Mouse (Mus musculus) layer of hippocampus, postnatal 25 days (tissue): Measurements from ENCODE around the gene Rbm20. TPM values are rescaled to one million over a fixed set of nuclear protein-coding genes. Genes with fewer than 3 reads are reported as not detected.

Experiments used
- DNase-seq, 2 experiments: peaks; one replicate each; pipeline ENCODE4 v3.0.0; 2022; ENCODE audit warnings: mixed read lengths in 2 of 2, low spot score in 1 of 2; ENCODE audit errors: extremely low spot score in 1 of 2
- total RNA-seq, 2 experiments: library from RNA; stranded (reverse); gene quantifications; 2 replicates each; pipeline ENCODE4 v1.2.3; 2021

The Rbm20 gene
- total RNA-seq, 2 experiments from 2014 or later, result 2.7 to 3.4 TPM

DNA sequence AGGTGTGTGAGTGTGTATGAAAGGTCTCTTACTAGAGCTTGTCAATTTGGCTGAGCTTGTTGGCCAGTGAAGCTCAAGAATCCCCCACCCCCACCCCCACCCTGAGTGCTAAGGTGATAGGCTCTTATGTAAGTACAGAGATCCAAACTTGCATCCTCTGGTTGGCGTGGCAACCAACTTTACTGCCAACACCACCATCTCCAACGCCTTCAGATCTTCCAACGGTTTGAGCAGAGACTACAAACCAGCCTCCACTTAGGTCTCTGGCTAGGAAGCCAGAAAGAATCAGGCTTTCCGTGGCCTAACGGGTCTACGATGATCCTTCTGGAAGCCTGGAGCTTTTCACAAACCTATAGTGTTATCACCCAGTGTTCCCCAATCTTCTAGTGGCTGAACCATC is 191.0 kb downstream of the Rbm20 start:
- no peak for DNase-seq

DNA sequence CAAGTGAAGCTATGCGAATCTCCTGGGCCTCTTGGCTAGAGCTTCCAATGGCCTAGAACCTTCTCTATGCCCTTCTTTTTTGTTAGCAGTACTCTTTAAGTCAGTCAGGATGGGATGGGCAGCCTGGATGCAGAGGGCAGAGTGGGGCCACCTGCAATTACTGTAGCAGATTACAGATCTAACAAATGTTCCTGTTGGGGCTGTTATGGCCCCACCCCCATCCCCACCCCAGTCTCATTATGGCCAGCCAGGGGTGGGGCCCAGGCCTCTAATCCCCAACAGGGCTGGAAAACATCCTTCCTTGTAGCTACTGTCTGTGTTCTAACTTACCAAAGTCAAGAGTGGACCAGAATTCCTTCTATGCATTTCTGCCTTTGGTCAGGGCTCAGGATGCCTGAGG is 191.7 kb downstream of the Rbm20 start:
- no peak for DNase-seq

DNA sequence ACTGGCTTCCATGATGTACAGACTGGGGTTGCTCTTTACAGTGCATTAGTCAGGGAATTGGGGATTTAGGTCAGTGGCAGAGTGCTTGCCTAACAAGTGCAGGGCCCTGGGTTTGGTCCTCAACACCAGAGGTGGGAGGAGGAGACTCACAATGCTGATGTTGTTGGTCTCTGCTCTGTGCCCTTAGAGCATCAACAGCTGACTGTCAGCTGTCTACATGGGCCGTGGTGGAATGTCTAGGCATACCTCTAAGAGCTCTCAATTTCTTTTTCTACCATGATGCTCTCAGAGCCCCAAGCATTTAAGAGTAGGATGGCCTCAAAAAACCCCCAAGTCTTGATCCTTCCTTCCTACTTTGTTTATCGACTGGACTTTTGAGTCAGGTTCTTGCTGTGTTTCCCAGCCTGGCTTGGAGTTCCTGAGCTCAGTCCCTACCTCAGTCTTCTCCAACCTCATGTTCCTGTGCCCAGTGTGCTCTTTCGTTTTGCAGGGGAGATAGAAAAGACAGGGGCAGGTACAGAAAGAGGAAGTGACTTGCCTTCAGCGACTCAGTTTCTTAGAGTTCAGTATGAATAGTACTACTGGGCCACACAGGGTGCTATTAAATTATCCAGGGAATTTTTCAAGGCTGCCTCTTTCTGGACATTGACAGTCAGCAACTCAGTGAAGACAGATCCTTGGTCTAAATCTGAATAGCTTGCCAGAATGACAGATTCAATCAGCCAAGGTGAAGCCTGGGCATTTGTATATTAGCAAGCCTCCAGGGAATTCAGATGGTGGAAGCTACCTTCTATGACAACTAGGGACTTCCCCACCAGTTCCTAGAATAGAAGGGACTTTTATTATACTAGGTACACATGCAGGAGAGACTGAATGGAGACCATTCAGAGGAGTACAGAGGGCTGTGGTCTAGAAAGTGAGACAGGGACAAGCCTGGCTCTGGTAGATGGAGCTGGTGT is 192.6 kb downstream of the Rbm20 start:
- DNase-seq, result no peak

DNA sequence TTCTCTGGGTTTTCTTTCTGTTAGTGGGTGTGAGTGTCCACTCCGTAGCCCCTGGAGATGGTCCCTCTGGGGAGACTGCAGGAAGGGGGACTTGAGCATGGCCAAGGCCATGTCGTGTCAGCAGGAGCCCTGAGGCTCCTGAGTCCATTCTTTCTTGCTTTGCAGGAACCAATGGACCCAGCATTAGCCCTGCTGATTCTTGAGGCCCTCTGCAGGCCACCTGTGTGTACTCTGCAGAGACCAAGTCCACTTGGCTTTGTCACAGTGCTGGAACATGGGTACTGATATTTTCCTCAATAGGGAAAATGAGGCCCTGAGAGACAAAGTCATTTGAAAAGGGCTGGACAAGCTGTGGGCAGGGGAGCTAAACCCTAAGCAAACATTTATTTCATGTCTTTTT is 193.5 kb downstream of the Rbm20 start:
- no peak for DNase-seq

DNA sequence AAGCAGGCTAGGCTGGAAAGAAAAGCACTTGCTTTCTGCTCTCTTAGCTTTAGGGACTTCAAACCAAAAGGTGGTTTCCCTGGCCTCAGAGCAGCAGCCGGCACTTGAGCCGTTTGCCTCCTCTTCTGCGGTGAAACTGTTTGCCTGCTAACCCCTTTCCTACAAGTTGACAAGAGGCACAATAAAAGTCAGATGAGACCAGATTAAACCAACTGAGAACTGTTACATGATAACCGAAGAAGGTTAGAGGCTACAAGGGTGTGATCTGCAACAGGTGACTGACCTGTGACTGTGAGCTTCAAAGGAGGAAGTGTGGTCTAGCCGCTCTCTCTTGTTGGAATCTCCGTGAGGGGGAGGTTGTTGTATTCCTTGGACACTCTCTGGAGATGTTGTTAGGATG is 194.4 kb downstream of the Rbm20 start:
- no peak for DNase-seq

DNA sequence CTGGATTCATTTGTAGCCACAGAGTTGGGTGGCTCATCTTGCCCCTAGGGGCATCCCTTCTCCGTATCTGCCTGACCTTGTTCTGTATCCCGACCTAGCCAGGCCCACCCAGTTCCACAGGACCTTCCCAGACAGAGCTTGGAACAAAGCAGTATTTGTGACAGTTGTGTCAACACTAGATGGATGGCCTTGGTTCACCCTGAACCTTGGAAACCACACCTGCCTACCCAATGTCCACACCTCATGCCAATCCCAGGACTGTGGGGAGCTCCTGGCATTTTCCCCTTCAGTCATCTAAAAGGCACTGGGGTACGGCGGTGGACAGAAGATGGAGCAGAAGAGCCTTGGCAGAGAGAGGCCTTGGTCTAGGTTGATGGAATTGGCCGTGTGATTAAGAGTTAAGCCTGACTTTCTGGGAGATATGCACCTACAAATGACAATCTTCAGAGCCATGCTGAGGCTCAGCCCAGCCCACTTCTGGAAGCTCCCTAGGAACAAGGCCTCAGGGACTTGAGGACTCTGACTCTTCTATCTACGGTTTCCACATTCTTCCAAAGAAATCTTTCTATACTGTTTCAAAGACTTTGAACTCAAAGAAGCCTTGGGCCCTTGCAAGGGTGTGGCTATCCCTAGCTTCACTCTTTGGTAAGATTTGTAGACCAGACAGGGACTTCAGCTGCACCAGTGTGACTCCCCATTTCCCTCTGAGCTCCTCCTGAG is 196.0 kb downstream of the Rbm20 start:
- no peak for DNase-seq

DNA sequence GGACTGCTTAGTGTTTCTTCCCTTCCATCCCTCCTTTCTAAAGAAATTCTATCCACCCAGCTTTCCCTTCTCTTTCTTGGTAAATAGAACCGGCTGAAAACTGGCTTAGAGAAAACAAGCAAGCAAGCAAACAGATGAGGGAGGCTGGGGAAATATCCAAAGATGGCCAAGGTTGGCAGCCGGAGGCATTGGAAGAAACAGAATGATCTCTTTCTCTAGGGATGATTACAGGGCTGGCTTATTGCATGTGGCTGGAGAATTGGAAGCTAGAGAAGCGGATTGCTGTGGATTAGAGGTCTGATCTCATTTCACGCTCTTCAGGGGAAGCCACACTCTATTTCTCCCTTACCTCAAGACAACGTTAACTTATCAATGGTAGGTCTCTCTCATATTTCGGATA is 198.1 kb downstream of the Rbm20 start:
- DNase-seq, result no peak

DNA sequence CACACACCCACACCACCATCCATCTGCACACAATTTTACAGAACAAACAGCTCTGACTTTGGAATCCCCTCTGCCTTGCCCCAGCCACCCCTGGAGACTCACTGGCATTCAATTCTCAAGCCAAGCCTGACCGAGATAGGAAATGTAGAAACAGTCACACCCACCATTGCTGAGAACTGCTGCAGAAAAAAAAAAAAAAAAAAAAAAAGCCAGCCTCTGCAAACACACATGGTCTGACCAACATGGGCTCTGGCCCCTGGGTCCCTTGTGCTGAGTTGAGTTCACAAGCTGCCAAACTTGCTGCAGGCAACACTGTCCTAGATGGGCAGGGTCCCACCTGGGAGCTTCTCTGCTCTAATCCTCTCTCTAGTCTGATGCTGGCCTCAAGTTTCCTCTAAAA is 200.7 kb downstream of the Rbm20 start:
- DNase-seq, result no peak

DNA sequence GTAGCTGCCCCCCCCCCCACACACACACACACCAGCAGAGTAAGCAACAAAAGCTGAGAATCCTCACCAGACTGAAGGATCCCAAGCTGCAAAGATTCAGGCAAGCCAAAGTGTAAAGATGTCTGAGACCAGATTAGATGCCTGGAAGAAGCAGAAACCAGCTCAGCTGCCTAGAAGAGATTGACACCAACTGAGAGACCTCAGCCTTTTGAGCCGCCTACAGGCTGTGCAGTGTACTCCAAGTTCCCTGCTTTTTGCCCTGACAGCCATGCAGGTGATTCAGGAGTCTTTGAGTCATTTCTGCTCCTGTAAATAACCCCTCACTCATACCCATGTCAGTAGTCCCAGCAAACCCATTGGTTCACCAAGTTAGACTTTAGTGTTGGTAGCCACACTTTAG is 203.4 kb downstream of the Rbm20 start:
- no peak for DNase-seq

DNA sequence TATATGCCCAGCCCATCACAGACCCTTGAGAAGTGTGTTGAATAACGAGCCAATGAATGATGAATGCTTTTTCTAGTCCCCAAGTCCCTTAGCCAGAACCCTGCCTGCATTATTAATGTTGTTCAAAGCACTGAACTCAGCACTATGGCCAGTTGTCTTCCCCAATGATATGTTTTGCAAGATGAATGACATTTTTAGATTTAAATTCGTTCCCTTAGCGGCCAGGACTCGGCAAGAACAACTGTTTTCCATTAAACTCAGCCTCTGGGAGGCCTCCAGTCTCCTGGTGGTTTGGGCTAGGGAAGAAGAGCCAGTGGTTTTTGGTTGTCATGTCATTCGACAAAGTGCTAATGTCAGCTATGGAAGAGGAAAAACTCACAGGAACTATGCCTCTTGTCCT is 204.7 kb downstream of the Rbm20 start:
- no peak for DNase-seq

DNA sequence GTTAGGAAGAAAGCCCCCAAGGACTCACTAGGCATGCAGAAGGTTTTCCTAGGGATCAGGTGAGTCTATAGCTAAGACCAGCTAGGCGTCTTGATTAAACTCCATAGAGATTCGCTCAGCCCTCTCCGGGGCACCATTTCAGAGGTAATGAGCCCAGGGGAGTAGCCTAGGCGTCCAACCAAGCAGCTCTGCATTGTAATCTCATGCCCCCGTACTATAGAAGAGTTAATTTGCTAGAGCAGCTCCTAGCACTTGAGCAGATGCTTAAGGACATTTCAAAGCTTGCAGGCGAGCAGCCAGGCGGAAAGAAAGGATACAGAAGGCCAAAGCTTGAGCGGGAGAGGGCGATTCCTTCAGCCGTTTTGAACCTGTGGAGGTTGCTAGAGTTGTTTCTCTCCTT is 208.3 kb downstream of the Rbm20 start:
- no peak for DNase-seq

DNA sequence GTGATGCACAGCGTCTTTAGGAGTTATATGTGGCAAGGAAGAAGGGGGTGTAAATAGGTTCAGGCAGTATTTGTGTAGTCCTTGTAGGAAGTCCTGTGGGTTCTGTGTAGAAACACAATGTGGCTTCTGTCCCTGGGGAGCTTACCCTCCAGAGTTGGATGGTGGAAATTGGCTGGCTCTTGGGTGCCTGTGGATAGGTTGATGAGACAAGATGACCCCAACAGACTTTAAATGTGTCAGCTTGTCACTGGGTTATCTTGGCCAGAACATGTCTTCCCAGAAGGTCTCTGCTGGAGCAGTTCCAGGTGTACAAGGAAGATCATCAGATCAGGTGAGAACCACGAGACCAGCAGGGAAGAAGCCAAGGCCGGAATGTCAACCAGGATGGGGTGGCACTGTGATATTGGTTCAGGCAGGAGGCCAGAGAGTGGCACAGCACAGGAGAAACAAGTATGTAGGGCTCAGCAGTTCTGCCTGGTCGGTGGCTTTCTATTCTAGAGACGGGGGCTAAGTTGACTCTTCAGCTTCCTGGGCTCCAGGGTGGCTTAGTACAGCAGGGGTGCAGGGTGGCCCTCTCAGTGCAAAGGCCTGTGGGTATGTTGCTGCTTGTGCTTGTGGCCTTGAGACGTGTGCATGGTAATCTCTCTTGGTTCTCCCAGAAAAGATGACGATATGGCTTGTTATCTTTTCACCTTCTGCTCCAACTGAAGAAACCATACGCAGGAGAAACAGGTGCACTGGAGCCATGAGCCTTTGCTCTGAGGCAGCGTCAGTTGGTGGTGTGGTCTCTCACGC is 209.7 kb downstream of the Rbm20 start:
- no peak for DNase-seq

DNA sequence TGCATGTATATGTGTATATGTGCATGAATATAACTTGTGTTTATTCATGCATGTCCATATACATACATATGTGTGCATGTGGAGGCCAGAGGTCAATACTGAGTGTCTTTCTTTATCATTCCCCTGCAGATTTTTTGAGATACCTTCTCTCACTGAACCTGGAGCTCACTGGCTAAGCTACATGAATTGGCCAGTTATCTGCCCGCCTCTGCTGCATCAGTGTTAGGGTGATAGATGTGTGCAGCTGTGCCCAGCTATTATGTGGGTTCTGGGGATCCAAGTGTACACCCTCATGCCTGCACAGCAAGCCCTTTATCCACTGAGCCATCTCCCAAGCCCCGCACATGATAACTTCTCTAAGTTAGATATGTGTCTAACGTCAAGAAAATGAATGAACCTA is 210.7 kb downstream of the Rbm20 start:
- no peak for DNase-seq

DNA sequence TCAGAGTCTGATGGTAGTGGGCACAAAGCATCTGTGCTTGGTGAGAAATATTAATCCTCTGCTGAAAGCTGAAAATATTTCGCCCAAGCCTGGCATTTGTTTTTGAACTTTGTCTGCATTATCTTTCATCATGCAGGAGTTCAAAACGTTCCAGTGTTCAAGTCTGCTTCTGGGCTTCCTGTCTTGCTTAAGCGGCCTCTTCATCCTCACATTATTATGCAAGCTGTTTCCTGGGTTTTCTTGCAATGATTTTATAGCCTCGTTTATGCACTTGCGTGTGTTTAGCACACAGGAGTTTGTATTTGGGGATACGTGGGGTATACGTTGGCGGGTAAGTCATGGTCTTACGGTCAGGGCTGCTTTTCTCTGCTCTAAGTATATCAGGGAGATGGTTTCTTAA is 211.2 kb downstream of the Rbm20 start:
- DNase-seq, result no peak

DNA sequence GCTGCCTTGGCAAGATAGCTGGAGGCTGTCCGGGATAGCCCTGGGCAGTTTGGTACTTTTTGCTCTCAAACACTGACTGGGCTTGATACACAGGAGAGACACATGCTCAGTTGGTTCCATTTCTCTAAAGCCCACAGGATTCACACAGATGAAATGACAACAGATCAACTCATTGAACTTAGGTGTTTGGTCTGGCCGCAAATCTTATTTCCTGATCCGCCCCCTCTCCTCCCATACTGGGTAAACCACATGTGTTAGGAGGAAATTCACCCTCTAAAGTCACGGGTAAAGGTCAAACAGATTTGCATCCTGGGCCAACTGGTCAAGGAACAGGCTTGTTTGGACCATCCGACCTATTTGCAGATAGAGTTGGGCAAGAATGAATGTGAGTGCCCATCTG is 212.4 kb downstream of the Rbm20 start:
- DNase-seq, result no peak

DNA sequence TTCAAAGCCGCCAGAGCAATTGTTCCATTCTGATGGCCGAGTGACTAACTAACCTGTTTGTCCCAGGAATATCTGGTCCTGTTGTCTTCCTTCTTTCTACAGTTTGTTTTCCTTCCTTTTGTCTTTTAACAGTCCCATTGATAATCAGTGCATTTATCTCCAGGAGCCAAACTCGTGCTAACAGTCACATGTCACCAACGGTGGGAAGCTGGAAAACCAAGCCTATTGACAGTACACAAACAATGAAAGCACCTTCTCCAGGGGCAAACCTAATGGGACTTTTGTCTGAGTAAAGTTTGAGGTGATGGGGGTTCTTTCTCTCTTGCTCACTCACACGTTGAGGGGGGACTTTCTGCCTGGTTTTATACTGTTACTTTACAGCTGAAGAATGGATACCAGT is 213.2 kb downstream of the Rbm20 start:
- no peak for DNase-seq

DNA sequence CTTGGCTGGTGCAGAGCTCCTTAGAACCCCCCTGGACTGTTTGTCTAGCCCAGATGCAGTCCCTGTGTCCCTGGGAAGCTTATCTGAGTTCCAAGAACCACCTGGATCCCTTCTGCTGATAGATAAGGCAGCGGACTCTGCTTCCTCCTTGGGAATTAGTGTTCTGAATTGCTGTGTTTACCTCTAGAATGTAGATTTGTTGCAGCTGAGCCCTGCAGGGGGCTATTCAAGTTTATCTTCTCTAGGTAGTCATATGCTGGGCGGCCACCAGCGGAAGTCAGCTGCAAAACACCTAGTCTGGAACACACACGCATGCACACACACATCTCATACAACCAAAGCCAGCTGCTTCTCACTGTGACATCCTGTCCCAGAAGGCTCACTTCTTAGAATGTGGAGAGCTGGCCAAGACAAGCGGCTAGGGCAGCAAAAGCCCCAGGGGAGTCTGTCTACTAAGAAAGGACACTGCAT is 213.7 kb downstream of the Rbm20 start:
- DNase-seq, result no peak

DNA sequence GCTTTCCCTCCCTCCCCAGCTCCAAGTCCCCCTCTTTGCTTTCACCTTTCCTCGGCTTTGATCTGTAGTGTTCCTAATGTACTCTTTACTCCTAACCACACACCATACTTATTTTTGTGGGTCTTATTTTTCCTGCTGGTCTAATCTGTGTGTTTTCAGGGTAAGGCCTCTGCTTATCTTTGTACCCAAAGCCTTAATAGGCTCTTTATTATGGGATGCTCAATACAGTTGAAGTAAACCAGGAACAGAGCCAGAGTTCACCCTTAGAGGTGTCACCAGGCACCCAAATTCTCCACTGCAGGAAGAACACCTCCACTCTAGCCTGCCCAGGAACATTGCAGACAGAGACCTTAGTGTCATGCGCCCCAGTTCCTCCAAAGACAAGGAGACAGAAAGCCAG is 214.5 kb downstream of the Rbm20 start:
- no peak for DNase-seq

DNA sequence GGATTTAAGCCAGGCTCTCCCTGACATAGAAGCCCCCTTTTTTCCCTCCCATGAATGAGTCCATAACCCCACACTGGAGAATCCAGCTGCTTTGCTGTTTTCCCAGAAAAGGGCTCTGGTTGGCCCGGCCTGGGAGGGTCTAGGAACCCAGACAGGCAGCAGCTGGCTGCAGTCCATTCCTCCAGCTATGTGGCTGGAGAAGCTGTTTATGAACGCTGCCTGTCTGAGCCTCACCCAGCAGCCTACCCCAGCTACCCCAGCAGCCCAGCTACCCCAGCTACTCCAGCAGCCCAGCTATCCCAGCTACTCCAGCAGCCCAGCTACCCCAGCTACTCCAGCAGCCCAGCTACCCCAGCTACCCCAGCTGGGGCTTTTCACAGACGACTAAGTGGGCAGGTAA is 215.0 kb downstream of the Rbm20 start, which contains the start of gene Pdcd4:
Pdcd4 (plus strand) TSS at position 171 of the 400 bp plus-strand sequence.
- no peak for DNase-seq

DNA sequence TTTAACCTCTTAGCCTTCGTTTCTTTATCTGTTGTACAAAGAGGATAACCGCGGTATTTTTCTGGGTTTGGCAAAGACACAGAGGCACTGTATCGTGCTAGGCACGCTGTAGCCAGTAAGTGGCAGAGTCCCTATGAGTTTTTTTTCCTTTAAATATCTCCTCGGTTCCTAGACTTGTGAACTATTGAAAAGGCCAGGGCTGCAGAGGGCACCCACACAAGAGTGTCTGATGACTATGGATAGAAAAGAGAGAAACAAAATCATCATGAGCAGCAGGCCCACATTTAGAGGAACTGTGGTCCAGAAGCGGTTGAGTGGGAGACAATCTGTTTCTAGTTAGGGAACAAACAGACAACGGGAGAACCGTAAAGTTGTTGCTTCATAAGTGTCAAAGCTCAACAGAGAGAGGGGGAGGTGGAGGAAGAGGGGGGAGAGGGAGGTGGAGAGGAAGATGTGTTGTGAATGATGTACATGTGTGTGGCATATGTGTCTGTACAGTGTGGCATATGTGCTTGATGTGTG is 215.8 kb downstream of the Rbm20 start:
- DNase-seq, result no peak
